Mouse (Mus musculus) adrenal gland, adult 18-20 months (tissue): ENCODE data around the gene Fndc9. TPM values are rescaled to one million over a fixed set of nuclear protein-coding genes. Genes with fewer than 3 reads are reported as not detected.

Source experiments
- DNase-seq, 2 experiments: peaks; one replicate each; pipeline ENCODE4 v3.0.0; 2021 to 2022; ENCODE audit warnings: low spot score in 2 of 2
- total RNA-seq, 2 experiments: library from RNA; stranded (reverse); gene quantifications; 1 replicate in 1 of 2; 2 replicates in 1 of 2; pipeline ENCODE4 v1.2.3; 2021

Gene Fndc9
- total RNA-seq, 2 experiments from 2014 or later = not detected

DNA sequence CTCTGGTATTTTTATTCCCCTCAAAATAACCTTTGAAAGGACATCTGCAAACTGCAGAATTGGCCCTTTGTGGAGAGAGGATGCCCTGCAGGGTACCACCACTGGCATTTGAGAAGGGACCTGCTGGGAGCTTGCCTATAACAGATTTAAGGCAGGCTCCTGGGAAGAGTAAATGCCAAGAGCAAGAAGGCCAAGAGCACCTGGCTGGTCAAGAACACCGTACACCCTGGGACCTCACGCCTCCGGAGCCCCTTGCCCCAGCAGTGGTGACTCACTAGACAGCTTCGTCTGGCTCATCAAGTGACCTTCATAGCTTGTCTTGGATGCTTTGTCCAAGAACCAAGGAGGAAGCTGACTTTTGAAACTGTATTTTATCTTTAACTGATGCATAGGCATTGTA, 2.5 kb upstream of the Fndc9 start:
- no peak for DNase-seq

DNA sequence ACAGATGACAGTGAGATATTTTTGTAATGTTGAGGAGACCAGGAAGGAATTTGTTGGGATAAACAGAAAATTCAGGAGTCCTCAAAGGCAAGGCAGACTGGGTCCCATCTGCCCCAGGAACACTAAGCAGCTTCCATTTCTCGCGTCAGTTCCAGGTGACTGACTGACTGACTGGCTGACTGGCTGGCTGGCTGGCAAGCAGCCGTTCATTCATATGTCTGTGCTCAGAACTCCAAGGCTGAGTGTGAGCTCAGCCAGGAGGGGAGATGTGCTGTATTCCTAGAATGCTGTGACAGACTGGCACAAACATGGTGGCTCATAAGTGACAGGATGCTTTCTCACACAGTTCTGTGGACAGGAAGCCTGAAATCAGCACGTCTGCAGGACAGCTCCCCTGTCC, 1.4 kb upstream of the Fndc9 start:
- no peak for DNase-seq

DNA sequence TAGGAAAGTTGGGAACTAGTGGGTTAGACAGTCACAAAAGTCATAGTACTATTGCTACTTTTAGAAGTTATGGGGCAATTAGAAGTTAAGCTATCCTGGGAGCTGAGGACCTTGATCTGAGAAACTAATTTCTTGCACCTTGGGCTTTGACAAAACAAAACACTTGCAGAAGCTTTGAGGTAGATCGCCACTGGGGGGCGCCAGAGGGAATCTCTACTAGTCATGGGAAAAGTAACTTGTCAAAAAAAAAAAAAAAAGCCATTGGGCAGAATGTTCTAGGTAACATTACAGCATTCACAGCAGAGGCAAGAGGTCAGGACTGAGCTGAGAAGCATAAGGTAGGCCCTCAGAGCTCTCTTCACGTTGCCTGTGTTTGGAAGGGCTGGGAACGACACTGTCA, 1.6 kb downstream of the Fndc9 start:
- DNase-seq = peak; percentile 67 to 75

DNA sequence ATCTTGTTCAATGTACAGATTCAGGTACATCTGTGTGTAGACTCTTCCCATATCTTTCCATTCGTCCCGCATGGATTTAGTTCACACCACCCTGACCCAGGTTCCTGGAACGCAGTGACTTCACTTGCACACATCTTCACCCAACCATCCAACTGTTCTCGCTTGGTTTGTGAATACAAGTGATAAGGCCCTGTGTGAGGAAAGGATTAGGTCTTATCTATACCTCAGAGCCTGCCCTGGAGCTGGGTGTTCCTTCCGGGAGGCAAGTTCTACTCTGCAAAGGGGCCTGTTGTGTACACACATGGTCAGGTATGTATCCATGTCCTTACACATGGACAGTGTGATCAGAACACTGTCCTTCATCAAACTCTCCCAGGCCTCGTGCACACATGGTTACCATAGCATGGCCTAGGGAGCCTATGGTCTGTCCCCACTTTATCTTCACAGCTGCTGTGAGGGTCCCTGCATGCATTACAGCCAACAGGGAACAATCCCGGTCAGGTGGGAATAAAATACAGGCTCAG, 5.9 kb downstream of the Fndc9 start:
- DNase-seq = no peak

DNA sequence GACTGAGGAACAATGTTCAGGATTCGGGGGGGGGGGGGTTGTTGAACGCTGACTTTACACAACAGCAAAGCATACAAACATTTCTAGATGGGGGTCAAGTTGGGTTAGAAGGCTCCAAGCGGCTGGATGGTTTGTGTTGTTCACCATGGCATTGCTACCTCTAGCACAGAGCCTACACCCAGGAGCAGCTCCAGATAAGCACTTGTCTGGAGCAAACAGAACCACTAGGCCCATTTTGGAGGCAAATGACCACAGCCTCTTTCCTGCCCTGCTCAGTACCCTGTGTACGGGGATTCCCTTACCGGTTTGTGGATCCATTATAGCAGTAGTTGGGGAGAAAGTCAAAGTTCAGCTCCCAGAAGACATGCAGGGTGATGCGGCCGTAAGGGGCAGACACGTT, 6.7 kb downstream of the Fndc9 start:
- DNase-seq = no peak

DNA sequence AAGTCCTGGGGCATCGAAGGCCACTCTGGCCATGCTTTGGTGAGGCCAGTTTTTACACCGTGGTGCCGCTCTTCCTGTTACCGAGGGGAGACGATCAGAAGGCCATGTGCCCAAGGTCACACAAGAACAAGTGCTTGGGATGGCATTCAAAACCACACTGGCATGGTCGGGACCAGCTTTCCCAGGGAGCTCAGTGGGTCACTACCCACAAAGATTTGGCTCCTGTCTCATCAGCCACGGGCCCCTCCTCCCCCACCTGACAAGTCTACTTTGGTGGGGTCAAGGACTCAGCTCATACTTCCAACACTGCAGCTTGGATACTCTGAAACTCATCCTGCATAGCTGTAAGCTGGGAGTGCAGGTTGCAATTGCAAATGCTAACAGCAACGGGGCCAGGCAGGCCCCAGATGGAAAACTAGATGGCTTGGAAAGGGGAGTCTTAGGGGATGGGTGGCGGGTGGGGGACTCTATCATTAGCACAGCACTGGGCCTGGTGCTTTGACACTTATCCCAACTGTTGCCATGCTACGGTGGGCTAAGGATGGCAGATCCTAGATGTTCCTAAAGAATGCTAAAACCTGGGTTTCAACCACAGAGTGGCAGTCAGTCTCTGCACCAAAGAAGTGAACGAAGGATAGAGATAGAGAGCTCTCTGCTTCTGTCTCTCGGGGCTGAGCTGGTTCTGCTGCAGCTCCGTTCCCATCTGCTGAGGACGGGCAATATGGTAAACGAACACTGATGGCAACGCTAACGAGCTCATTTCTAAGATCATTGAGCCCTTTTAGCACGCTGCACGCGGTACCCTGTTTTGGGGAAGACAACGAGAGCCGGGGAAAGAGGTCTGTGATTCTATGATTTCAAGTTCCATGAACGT, 9.6 kb downstream of the Fndc9 start:
- DNase-seq = no peak

DNA sequence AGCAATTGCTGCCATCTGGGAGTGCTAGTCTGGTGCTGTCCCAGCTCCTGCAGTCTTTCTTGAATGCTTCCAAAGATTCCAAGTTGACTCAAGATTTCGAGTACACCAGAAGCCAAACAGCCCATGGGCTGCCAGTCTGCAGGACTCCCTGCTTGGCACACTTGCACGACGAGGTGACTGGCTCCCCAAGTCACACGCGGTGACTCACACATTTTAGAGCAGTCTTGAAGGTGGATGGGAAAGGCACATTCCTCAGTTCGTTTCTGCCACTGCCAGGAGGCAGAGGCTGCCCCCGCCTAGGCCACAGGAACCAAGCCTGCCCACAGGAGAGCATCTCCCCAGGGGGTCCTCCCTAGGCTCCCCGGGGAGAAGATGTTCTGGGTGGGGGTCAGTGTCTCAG, 10.6 kb downstream of the Fndc9 start:
- DNase-seq = no peak

DNA sequence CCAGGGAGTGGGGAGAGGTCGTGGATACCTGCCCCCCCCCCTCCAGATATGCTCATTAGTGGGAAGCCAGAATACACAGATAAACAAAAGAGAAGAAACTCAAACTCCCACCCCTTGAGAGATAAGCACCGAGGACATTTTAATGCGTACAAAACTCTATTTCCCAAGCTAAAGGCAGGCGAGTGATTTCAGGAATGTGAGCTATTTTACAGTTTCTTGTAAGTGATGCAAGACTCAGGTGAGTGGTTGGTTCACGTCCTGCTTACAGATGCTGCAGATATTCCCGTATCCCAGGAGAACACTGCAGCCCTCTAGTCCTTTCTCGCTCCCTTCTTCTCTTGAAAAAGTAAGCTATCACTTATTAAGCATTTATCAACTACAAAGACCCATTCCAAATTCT, 11.1 kb downstream of the Fndc9 start:
- DNase-seq = no peak

DNA sequence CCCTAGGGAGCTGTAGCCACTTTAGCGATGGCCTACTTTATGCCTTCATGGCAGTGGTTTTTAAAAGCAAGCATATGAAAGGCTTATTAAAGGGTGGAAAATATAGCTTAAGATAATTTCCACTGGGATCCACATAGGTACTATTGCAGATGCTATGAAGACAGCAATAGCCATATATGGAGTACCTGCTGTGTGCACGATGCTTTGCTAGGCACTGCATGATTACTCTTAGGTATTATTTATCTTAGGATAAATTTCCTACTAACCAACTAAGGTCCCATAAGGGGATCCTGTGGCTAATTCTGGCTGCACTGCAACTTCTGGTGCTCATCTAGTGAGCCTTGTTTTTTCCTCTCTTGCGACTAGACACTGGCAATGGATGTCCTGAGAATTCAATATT, 13.0 kb downstream of the Fndc9 start:
- DNase-seq = no peak

DNA sequence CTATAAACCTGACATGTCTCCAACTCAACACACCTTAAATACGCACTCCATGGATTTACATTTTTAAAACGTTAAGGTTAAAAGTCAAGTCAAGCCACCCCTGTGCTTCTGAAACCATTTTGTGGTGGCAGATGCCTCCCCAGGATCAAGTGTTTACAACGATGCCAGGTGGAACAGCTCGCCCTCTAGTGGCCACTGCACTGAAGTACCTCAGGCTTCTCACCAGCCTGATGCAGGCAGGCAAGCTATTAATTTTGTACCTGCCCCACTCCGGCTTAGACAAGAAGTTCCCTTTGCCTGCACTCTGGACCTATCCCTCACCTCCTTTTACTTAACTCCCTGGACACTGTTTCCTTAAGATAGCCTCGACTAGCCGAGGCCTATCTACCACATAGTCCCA, 16.7 kb downstream of the Fndc9 start:
- DNase-seq = peak; percentile 62 to 66

DNA sequence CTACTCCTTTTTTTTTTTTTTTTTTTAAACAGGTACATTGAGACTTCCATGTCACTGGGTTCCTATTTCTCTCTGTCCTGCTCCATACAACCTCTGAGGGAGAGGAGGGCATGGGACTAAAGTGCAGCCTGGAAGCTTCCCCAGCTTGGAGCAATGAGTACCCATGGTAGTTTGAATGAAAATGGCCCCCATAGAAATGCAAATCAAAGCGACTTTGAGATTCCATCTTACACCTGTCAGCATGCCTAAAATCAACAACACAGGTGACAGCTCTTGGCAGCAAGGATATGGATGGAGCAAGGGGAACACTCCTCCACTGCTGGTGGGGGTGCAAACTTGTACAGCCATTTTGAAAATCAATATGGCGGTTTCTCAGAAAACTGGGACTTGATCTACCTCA, 20.0 kb downstream of the Fndc9 start:
- DNase-seq = no peak

DNA sequence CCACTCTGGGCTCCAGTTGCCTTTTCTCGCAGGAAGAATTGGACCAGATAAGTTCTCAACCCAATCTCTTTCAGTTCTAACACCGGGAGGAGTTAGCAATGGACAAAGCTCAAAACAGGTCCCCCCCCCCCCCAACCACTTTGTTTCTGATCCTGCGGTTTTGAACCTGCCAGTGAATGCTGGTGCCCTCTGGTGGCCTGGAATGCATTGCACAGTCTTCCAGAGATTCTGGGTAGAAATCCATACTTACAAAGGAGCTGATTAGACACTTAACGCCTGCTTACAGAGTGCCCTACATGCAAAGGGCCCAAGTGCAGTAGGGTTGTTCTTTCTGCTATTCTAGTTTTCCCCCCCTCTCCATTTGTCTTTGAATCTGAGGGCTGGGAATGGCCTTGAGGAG, 22.9 kb downstream of the Fndc9 start:
- DNase-seq = peak in 1 of 2 experiments; percentile 40

DNA sequence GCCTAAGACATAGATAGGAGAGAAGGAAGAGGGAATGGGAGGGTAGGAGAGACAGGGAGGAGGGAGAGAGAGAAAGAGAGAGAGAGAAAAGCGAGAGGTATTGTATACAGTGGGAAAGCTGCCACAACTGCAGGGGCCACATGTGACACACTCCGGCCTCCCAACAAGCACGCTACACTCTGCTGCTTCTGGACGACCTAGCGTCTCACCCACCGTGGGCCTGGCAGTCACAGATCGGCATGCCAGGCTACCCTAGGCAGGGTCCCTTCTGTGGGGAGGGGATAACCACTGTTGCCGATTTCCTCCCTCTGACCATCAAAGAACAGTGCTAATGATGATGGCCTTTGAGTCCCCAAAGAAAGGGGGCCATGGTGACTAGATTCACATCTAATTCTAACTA, 23.4 kb downstream of the Fndc9 start:
- DNase-seq = no peak

DNA sequence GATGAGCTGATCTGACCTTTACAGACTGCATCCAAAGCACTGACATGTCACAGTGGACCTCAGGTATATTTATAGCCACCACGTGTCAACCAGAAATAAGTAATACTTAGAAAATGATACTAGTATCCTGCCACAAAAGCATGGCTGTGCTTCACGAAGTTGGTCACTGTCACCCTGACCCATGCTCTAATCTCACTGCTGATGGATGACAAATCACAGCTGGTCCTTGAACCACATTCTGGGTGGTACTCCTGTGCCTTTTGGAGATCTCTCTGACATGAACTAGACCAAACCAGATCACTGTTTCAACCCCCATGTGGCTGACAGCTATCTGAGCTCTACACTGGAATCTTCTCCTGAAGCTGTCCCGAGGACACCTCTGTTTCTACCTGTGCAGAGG, 27.5 kb downstream of the Fndc9 start:
- DNase-seq = peak in 1 of 2 experiments; percentile 26

DNA sequence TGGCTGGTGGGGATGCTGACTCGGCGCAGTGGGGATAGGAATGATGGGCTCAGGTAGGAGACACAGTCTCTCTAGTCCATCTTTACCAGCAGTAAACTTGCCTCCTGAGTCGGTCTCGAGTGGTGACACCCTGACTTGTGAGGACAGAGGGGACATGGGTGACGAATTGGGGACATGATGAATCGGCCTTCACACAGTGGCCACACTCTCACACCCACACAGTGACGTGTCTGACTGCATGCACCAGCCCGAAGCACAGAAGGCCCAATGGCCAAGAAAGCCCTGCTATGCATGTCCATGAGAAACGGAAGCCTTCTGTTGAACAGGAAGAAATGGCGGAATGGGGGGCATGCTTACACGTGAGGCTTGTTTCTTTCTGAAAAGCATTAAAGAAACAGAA, 28.0 kb downstream of the Fndc9 start:
- DNase-seq = no peak

DNA sequence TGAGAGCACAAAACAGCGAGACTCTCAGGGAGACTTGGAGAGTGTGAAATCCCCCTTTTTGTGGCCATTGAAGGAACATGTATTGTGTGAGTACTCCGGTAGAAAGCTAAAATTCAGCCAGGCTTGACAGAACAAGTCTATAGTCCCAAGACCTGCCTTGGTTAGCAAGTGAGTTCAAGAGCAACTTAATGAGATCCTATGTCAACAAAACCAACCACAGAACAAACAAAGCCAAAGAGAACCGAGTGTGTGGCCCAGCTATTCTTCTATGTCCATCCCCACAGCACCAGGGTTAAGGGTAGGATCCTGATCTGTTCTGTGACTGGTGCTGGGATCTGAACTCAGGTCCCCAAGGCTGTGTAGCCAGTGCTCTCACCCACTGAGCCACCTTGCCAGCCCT, 29.3 kb downstream of the Fndc9 start:
- DNase-seq = no peak

DNA sequence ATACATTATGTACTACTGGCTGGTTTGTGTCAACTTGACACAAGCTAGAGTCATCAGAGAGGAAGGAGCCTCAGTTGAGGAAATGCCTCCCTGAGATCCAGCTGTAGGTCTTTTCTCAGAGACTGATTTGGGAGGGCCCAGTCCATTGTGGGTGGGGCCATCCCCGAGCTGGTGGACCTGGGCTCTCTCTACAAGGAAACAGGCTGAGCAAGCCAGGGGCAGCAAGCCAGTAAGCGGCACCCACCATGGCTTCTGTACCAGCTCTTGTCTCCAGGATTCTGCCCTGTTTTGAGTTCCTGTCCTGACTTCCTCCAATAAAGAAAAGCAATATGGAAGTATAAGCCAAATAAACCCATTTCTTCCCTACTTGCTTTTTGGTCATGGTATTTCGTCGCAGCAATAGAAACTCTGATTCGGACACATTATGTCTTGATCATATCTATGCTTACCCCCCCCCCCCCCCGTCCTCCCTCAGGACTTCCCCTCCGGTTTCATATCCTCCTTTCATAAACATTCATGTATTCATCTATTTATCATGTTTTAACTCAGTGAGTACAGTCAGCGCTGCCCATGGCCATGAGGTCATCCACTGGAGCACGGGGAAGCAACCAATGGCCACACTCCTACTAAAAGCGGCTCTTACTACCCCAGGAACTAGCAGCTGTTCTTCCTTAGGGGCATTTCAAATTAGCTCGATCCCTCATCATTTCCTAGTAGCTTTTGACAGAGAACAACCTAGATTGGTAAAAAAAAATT, 29.9 kb downstream of the Fndc9 start:
- no peak for DNase-seq

DNA sequence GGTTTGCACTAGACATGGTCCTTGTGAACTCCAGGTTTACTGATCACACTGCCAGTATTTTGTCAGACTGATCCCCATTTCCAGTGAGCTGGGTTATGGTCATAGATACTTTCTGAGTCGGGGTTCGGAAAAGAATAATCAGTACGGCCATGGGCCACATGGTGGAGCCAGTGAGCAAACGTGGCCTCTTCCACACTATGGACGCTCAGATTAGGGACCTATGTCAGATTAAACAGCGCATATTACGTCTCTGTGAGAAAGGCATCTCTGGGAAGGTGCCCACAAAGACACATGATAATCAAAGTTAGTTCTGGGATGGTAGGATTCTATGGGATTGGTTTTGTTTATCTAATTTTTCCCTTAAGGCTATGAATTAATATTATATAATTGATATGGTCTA, 33.7 kb downstream of the Fndc9 start:
- peak; percentile 63 to 65 for DNase-seq

DNA sequence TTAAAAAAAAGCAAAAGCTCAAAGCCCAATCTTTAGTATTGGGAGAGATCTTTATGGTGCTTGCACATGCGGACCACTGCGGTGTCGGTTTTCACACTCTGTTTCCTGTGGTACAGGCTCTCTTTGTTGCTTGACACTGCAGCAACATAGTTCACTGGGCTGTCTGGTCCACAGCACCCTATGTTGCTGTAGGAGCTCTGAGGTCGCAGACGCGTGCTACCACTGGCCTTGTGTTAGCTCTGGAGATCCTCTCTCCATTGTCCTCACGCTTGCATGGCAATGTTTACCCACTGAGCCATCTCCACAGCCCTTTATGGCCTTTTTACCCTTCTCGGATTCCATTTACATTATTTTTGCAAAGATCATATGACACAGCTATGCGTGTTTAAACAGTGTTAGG, 34.1 kb downstream of the Fndc9 start:
- no peak for DNase-seq

DNA sequence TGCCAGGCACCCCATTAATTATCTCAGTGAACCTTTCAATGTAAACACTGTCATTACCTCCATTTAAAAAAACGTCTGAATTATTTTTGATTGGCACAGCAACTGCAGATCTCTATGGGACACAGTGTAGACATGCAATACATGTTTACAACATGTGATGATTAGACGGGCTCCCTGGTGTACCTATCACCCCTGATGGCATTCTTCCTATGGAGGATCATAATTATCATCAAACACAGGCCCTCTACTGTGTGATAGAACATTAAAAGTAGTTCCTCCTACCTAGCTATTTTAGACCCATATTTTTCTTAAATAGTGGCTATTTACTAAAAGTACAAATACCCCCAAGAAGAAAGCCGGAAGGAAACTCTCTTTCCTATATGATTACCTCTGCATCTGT, 34.6 kb downstream of the Fndc9 start:
- DNase-seq = no peak

DNA sequence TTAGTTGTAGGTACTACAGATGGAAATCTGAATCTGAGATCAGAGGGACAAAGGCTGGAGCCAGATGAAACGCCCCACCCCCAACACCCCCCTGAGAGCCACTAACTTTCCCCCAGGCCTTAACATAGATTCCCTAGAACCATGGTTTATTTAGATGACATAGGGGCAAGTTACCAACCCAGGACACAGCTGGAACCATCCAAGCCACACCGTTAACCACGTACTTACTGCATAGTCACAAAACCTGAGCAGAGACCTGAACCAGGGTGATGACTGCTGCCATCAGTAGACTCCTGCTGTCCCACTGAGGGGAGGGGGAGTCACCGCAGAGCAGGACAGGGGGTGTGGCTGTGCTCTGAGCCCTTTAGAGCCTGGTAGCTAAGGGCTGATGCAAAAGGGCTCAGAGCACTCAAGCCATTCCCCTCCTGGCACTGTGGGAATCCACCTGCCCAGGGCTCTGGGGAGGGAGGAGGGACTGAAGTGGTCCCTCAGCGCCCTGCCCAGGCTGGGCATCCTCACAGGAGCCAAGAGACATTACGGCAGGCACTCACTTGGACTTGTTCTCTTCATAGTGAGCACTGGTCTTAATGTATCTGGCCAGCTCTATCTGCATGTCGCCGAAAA, 36.8 kb downstream of the Fndc9 start:
- DNase-seq = no peak

DNA sequence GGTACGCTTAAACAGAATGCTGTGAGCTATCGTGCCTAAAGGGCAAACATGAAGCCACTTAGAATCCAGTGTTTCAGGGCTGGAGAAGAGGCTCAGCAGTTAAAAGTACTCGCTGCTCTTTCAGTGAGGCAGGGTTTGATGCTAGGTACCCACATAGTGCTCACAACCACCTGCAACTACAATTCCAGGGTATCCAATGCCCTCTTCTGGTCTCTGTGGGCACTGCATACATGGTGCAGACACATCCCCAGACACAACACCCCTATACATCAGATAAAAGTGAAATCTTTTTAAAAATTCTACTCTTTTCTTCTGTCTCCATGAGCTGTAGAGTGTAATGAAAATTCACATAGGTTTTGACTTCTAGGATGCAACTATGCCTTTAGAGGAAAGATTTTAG, 38.6 kb downstream of the Fndc9 start:
- DNase-seq = no peak
